ENCODE assay signal across 25 mouse cellular contexts in the genomic region with DNA sequence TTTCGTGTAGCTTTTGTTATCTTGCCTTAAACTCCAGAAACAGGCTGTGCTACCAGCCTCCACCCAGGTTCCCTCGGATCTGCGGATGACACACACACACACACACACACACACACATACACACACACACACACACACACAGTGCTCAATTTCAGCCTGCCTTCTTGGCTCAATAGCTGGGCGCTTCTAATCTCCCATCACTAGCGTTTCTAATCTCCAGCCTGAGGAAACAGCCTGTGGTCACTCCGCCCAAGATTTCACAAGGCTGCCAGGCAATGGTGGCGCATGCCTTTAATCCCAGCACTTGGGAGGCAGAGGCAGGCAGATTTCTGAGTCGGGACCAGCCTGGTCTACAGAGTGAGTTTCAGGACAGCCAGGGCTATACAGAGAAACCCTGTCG.
A peak's percentile ranks its signal among the peaks of the same experiment; 100 is the strongest.
DNase-seq lines count a peak whose midpoint lies in the region; ATAC-seq and TF ChIP-seq lines count a peak whose summit lies in the region.
"Had no signal": no experiment of that assay in that cellular context is flagged by ENCODE, and none has a peak within 500 bp of the region (broad histone marks: within the 10 kb centered on the region; RNA-seq: fewer than 3 reads in every experiment).

No protein-coding gene starts in this region.

- no peak overlapping the region for H3K27ac ChIP-seq in ES-Bruce4 (ENCODE audit: insufficient read depth, low read length)
- H3K27ac ChIP-seq in liver, embryonic 14.5 days, result no peak overlapping the region; the same call in 1 of the 2 replicates
- H3K27ac ChIP-seq: embryonic facial prominence, embryonic 12.5 days; hindbrain, embryonic 14.5 days; limb, embryonic 12.5 days had no signal

- TF ChIP-seq CTCF in ES-Bruce4 (IDR thresholded peaks at IDR 0.05; ENCODE audit: low read depth, low read length), result no peak
- no peak for TF ChIP-seq CTCF in liver, embryonic 14.5 days (IDR thresholded peaks at IDR 0.05; ENCODE audit: low read depth)

- 44% methylated on average over 9 of the region's 9 CpGs for WGBS in liver, embryonic 14.5 days (ENCODE audit: insufficient replicate concordance)

- H3K9ac ChIP-seq in ES-Bruce4 (ENCODE audit: low read depth, poor library complexity, severe bottlenecking), result peak overlapping the region; percentile 25
- no peak overlapping the region for H3K9ac ChIP-seq in liver, embryonic 14.5 days (replicated peaks)
- H3K9ac ChIP-seq: embryonic facial prominence, embryonic 12.5 days; hindbrain, embryonic 14.5 days; limb, embryonic 12.5 days had no signal

- no peak for TF ChIP-seq EP300 in ES-Bruce4 (IDR thresholded peaks at IDR 0.05; ENCODE audit: insufficient read depth, low read depth, low read length)
- TF ChIP-seq EP300 in liver, embryonic 14.5 days (IDR thresholded peaks at IDR 0.05; ENCODE audit: low read depth), result peak; percentile 45

- peaks cover 7% of the 10 kb centered on the region for H3K4me1 ChIP-seq in ES-Bruce4 (ENCODE audit: control insufficient read depth, insufficient read depth, low read length)
- peaks cover 28 to 38% of the 10 kb centered on the region in 2 experiments for H3K4me1 ChIP-seq in liver, embryonic 14.5 days (replicated peaks; ENCODE audit: control insufficient read depth in 2 of 2, insufficient read depth in 2 of 2, low read length in 1 of 2)
- H3K4me1 ChIP-seq: embryonic facial prominence, embryonic 12.5 days; limb, embryonic 12.5 days had no signal

- no peaks in the 10 kb centered on the region for H3K36me3 ChIP-seq in ES-Bruce4 (ENCODE audit: control insufficient read depth, insufficient read depth, low read length, poor library complexity, severe bottlenecking)
- no peaks in the 10 kb centered on the region for H3K36me3 ChIP-seq in liver, embryonic 14.5 days (replicated peaks; ENCODE audit: control insufficient read depth, insufficient read depth, low read depth)
- H3K36me3 ChIP-seq: embryonic facial prominence, embryonic 12.5 days; limb, embryonic 12.5 days had no signal

- TF ChIP-seq POLR2A in ES-Bruce4 (IDR thresholded peaks at IDR 0.05; ENCODE audit: insufficient read depth, low read length), result no peak

- H3K4me2 ChIP-seq in liver, embryonic 14.5 days (ENCODE audit: low read depth), result peak overlapping the region; percentile 29
- H3K4me2 ChIP-seq: embryonic facial prominence, embryonic 12.5 days; hindbrain, embryonic 14.5 days; limb, embryonic 12.5 days had no signal

- H3K9me3 ChIP-seq in ES-Bruce4 (replicated peaks; ENCODE audit: control insufficient read depth, insufficient read depth, low read length, poor library complexity, severe bottlenecking), result no peaks in the 10 kb centered on the region
- H3K9me3 ChIP-seq in liver, embryonic 14.5 days (ENCODE audit: control insufficient read depth, low read length), result no peaks in the 10 kb centered on the region
- H3K9me3 ChIP-seq: embryonic facial prominence, embryonic 12.5 days had no signal

- peak in 1 of 3 experiments; percentile 38 for DNase-seq in liver, embryonic 14.5 days (ENCODE audit: low read depth in 3 of 3, low spot score in 3 of 3)
- no peak for DNase-seq in gastrocnemius, postnatal 10 days
- no peak for DNase-seq in left cerebral cortex, adult 9 months (ENCODE audit: low spot score in 2 of 2)
- no peak for DNase-seq in thymus, postnatal 10 days (ENCODE audit: low spot score in 2 of 2)
- DNase-seq: adrenal gland, adult 2 months; cerebellum, adult 11 months; cerebellum, postnatal 10 days; gastrocnemius, postnatal 25 days; heart, postnatal 4 days; kidney, adult 8-10 months; kidney, postnatal 14 days; lung, adult 2 months; lung, postnatal 14 days; thymus, adult 18-20 months; thymus, postnatal 4 days had no signal

- 0 out of 2 replicates have a peak overlapping the region, but pooled peaks have one; percentile 4 for H3K4me3 ChIP-seq in ES-Bruce4 (ENCODE audit: low read depth, low read length)
- H3K4me3 ChIP-seq in liver, embryonic 14.5 days (ENCODE audit: insufficient read depth in 1 of 2, low read depth in 2 of 2, low read length in 2 of 2), result no peak overlapping the region
- H3K4me3 ChIP-seq: embryonic facial prominence, embryonic 12.5 days; erythroblast, embryonic 14.5 days; limb, embryonic 12.5 days had no signal

- no peaks in the 10 kb centered on the region for H3K27me3 ChIP-seq in ES-Bruce4 (ENCODE audit: control insufficient read depth, insufficient read depth, low read length, poor library complexity, severe bottlenecking)
- H3K27me3 ChIP-seq in liver, embryonic 14.5 days (ENCODE audit: control insufficient read depth, insufficient read depth, low read length), result no peaks in the 10 kb centered on the region; the same call in 1 of the 2 replicates
- H3K27me3 ChIP-seq: embryonic facial prominence, embryonic 12.5 days; limb, embryonic 12.5 days; Patski had no signal

- 0 out of 2 replicates have a peak, but pooled peaks have one; percentile 21 for ATAC-seq in erythroblast, adult 5-6 weeks (replicated peaks; ENCODE audit: low FRiP score, poor library complexity, severe bottlenecking)
- ATAC-seq in liver, embryonic 14.5 days (ENCODE audit: insufficient read depth), result peak; percentile 48
- ATAC-seq in megakaryocyte-erythroid progenitor cell, adult 5-6 weeks (replicated peaks; ENCODE audit: low FRiP score, low TSS enrichment, poor library complexity, severe bottlenecking), result peak; percentile 60; the same call in 1 of the 2 replicates
- ATAC-seq: forebrain, embryonic 14.5 days; midbrain, embryonic 16.5 days; Patski had no signal
